Mouse (Mus musculus): ENCODE data around the gene Pde9a. TPM values are rescaled to one million over a fixed set of nuclear protein-coding genes. Genes with fewer than 3 reads are reported as not detected.

Gene Pde9a
- total and polyA plus RNA-seq, 3 experiments, result 0.56 TPM; not detected in 2

DNA sequence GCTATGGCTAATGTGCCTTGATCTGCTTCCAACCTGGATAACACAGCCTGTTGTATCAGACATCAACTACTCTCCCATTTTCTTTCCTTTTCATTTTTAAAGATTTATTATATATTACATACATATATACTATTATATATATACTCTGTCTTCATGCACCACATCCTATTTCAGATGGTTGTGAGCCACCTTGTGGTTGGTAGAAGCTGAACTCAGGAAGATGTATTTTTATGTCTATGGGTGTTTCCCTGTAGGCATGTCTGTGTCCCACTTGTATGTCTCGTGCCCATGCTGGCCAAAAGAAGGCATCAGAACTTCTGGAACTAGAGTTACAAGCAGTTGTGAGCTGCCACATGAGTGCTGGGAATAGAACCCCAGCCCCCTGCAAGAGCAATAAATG, 62.5 kb downstream of the Pde9a start:
- Histone ChIP-seq H3K27me3 (ENCODE audit: control insufficient read depth in 1 of 2, insufficient read depth in 2 of 2, low read length in 2 of 2) (peaks cover 2 to 5% of the 10 kb centered on the region in 2 experiments; a peak in 3 of 4 replicates), H3K79me2 (ENCODE audit: control insufficient read depth, insufficient read depth, low read length, poor library complexity) (no peaks in the 10 kb centered on the region)
- no peak for TF ChIP-seq POLR2A (IDR thresholded peaks at IDR 0.05; ENCODE audit: control insufficient read depth in 1 of 2, insufficient read depth in 1 of 2, low read depth in 1 of 2, low read length in 2 of 2, poor library complexity in 1 of 2)
- no peak for TF ChIP-seq EP300 (IDR thresholded peaks at IDR 0.05; ENCODE audit: low read depth in 1 of 2, low read length in 2 of 2)
- TF ChIP-seq RAD21 (IDR thresholded peaks at IDR 0.05; ENCODE audit: low read depth, low read length), result peak; percentile 20
- peak in 1 of 3 experiments; percentile 20; a peak in 1 of 6 replicates for TF ChIP-seq CTCF (IDR thresholded peaks at IDR 0.05 in 2 of 3, conservative IDR thresholded peaks at IDR 0.05 in 1 of 3; ENCODE audit: control insufficient read depth in 1 of 3, insufficient read depth in 1 of 3, low read depth in 2 of 3, low read length in 3 of 3, poor library complexity in 1 of 3, severe bottlenecking in 1 of 3)
- no peak for TF ChIP-seq ZKSCAN1 (IDR thresholded peaks at IDR 0.05; ENCODE audit: low read depth, low read length)
- no peak for TF ChIP-seq JUND (IDR thresholded peaks at IDR 0.05; ENCODE audit: low read depth, low read length)
- TF ChIP-seq SMC3 (IDR thresholded peaks at IDR 0.05; ENCODE audit: low read depth, low read length), result peak; percentile 47
- TF ChIP-seq USF2 (IDR thresholded peaks at IDR 0.05; ENCODE audit: borderline replicate concordance in 1 of 2, insufficient read depth in 1 of 2, low read depth in 1 of 2, low read length in 2 of 2), result no peak
- TF ChIP-seq KAT2A (conservative IDR thresholded peaks at IDR 0.05; ENCODE audit: low read depth, low read length), result no peak
- no peak for TF ChIP-seq CHD1 (IDR thresholded peaks at IDR 0.05; ENCODE audit: low read depth, low read length)
- TF ChIP-seq TCF12 (IDR thresholded peaks at IDR 0.05; ENCODE audit: low read depth, low read length), result no peak
- no peak for TF ChIP-seq SIN3A (IDR thresholded peaks at IDR 0.05; ENCODE audit: low read length)
- no peak for TF ChIP-seq MAZ (IDR thresholded peaks at IDR 0.05; ENCODE audit: low read depth, low read length)
- no peak for TF ChIP-seq POLR2AphosphoS5 (IDR thresholded peaks at IDR 0.05; ENCODE audit: borderline replicate concordance, low read depth, low read length)
- no peak for TF ChIP-seq UBTF (IDR thresholded peaks at IDR 0.05; ENCODE audit: borderline replicate concordance, insufficient read depth, low read depth, low read length)
- no peak for TF ChIP-seq MYC (IDR thresholded peaks at IDR 0.05; ENCODE audit: low read depth, low read length)

GRCm38 (mm10) chr17:31450206-31450605, 64.2 kb downstream of the Pde9a start:
- DNase-seq (ENCODE audit: low read depth, low spot score), result no peak
- no peak overlapping the region for H3K4me3 ChIP-seq (ENCODE audit: control insufficient read depth in 1 of 2, insufficient read depth in 1 of 2, low read depth in 2 of 2, low read length in 2 of 2)
- no peaks in the 10 kb centered on the region for H3K79me2 ChIP-seq (ENCODE audit: control insufficient read depth, insufficient read depth, low read length, poor library complexity)
- H3K36me3 ChIP-seq (ENCODE audit: control insufficient read depth in 1 of 2, insufficient read depth in 2 of 2, low read length in 2 of 2), result no peaks in the 10 kb centered on the region
- no peaks in the 10 kb centered on the region for H3K9me3 ChIP-seq (replicated peaks; ENCODE audit: insufficient read depth, low read length)
- no peaks in the 10 kb centered on the region for H3K4me1 ChIP-seq (ENCODE audit: control insufficient read depth in 1 of 2, insufficient read depth in 2 of 2, low read length in 2 of 2)
- no peak for TF ChIP-seq POLR2AphosphoS5 (IDR thresholded peaks at IDR 0.05; ENCODE audit: borderline replicate concordance, low read depth, low read length)
- no peak for TF ChIP-seq EP300 (IDR thresholded peaks at IDR 0.05; ENCODE audit: low read depth in 1 of 2, low read length in 2 of 2)
- no peak for TF ChIP-seq RCOR1 (IDR thresholded peaks at IDR 0.05; ENCODE audit: low read depth, low read length)
- no peak for TF ChIP-seq E2F4 (IDR thresholded peaks at IDR 0.05; ENCODE audit: borderline replicate concordance, low read depth, low read length)
- no peak for TF ChIP-seq CHD2 (IDR thresholded peaks at IDR 0.05; ENCODE audit: low read length)
- no peak for TF ChIP-seq BHLHE40 (IDR thresholded peaks at IDR 0.05; ENCODE audit: borderline replicate concordance, low read depth, low read length)
- TF ChIP-seq GATA1 (IDR thresholded peaks at IDR 0.05; ENCODE audit: low read depth, low read length), result no peak
- TF ChIP-seq POLR2AphosphoS2 (IDR thresholded peaks at IDR 0.05; ENCODE audit: low read length), result no peak
- no peak for TF ChIP-seq ZMIZ1 (IDR thresholded peaks at IDR 0.05; ENCODE audit: low read depth, low read length)
- no peak for TF ChIP-seq NELFE (IDR thresholded peaks at IDR 0.05; ENCODE audit: low read depth, low read length)
- TF ChIP-seq KAT2A (conservative IDR thresholded peaks at IDR 0.05; ENCODE audit: low read depth, low read length), result no peak
- no peak for TF ChIP-seq USF1 (IDR thresholded peaks at IDR 0.05; ENCODE audit: low read depth, low read length)
- no peak for TF ChIP-seq CTCF (IDR thresholded peaks at IDR 0.05 in 2 of 3, conservative IDR thresholded peaks at IDR 0.05 in 1 of 3; ENCODE audit: control insufficient read depth in 1 of 3, insufficient read depth in 1 of 3, low read depth in 2 of 3, low read length in 3 of 3, poor library complexity in 1 of 3, severe bottlenecking in 1 of 3)
- no peak for TF ChIP-seq ETS1 (IDR thresholded peaks at IDR 0.05; ENCODE audit: low read depth, low read length)
- no peak for TF ChIP-seq ZC3H11A (IDR thresholded peaks at IDR 0.05; ENCODE audit: low read depth, low read length)
- TF ChIP-seq MAZ (IDR thresholded peaks at IDR 0.05; ENCODE audit: low read depth, low read length), result no peak
- peaks cover 2% of the 10 kb centered on the region in 2 experiments; a peak in 1 of 4 replicates for H3K27me3 ChIP-seq (ENCODE audit: control insufficient read depth in 1 of 2, insufficient read depth in 2 of 2, low read length in 2 of 2)
- no peak overlapping the region for H3K27ac ChIP-seq (ENCODE audit: control insufficient read depth, low read depth, low read length)
- H3K9ac ChIP-seq (ENCODE audit: control insufficient read depth, low read depth, low read length, poor library complexity, severe bottlenecking), result no peak overlapping the region

More for the DNA sequence above, 62.5 kb downstream of the Pde9a start:
- peak; percentile 13 for DNase-seq (ENCODE audit: low read depth, low spot score)
- no peaks in the 10 kb centered on the region for H3K36me3 ChIP-seq (ENCODE audit: control insufficient read depth in 1 of 2, insufficient read depth in 2 of 2, low read length in 2 of 2)
- no peak overlapping the region for H3K9ac ChIP-seq (ENCODE audit: control insufficient read depth, low read depth, low read length, poor library complexity, severe bottlenecking)
- H3K9me3 ChIP-seq (replicated peaks; ENCODE audit: insufficient read depth, low read length), result no peaks in the 10 kb centered on the region
- no peaks in the 10 kb centered on the region for H3K4me1 ChIP-seq (ENCODE audit: control insufficient read depth in 1 of 2, insufficient read depth in 2 of 2, low read length in 2 of 2)
- H3K4me3 ChIP-seq (ENCODE audit: control insufficient read depth in 1 of 2, insufficient read depth in 1 of 2, low read depth in 2 of 2, low read length in 2 of 2), result no peak overlapping the region
- no peak overlapping the region for H3K27ac ChIP-seq (ENCODE audit: control insufficient read depth, low read depth, low read length)
